Mouse (Mus musculus): ENCODE measurements around the gene Slc22a16. TPM values are rescaled to one million over a fixed set of nuclear protein-coding genes. Genes with fewer than 3 reads are reported as not detected.
A peak's percentile ranks its signal among the peaks of the same experiment; 100 is the strongest.

The Slc22a16 gene
- polyA plus RNA-seq, 1 experiment = not detected

- Histone ChIP-seq H3K4me3 (ENCODE audit: insufficient read depth, low read length) (no peak overlapping the region), H3K27ac (ENCODE audit: insufficient read depth, low read length) (no peak overlapping the region), H3K4me1 (ENCODE audit: control insufficient read depth, insufficient read depth, low read length) (peaks cover 3% of the 10 kb centered on the region)
- TF ChIP-seq POLR2A (IDR thresholded peaks at IDR 0.05; ENCODE audit: extremely low read depth, insufficient read depth, low read length) (no peak), CTCF (IDR thresholded peaks at IDR 0.05; ENCODE audit: extremely low read depth, insufficient read depth, low read length) (no peak)
These were observed 67.2 kb downstream of the Slc22a16 start for GRCm38 (mm10) chr10:40637331-40637730.

GRCm38 (mm10) chr10:40638276-40638675 is 68.1 kb downstream of the Slc22a16 start:
- Histone ChIP-seq H3K4me1 (ENCODE audit: control insufficient read depth, insufficient read depth, low read length) (peaks cover 3% of the 10 kb centered on the region), H3K4me3 (ENCODE audit: insufficient read depth, low read length) (no peak overlapping the region), H3K27ac (ENCODE audit: insufficient read depth, low read length) (no peak overlapping the region)
- TF ChIP-seq CTCF (IDR thresholded peaks at IDR 0.05; ENCODE audit: extremely low read depth, insufficient read depth, low read length) (no peak), POLR2A (IDR thresholded peaks at IDR 0.05; ENCODE audit: extremely low read depth, insufficient read depth, low read length) (no peak)

GRCm38 (mm10) chr10:40638823-40639819 is 69.0 kb downstream of the Slc22a16 start:
- TF ChIP-seq POLR2A (IDR thresholded peaks at IDR 0.05; ENCODE audit: extremely low read depth, insufficient read depth, low read length) = no peak
- TF ChIP-seq CTCF (IDR thresholded peaks at IDR 0.05; ENCODE audit: extremely low read depth, insufficient read depth, low read length) = no peak
- Histone ChIP-seq H3K4me3 (ENCODE audit: insufficient read depth, low read length) (no peak overlapping the region), H3K27ac (ENCODE audit: insufficient read depth, low read length) (peak overlapping the region; percentile 91), H3K4me1 (ENCODE audit: control insufficient read depth, insufficient read depth, low read length) (peaks cover 3% of the 10 kb centered on the region)

- peak overlapping the region; percentile 91 for H3K27ac ChIP-seq (ENCODE audit: insufficient read depth, low read length)
These were observed 70.3 kb downstream of the Slc22a16 start for GRCm38 (mm10) chr10:40640406-40640805.

GRCm38 (mm10) chr10:40641901-40642300 is 71.8 kb downstream of the Slc22a16 start:
- no peak overlapping the region for H3K4me3 ChIP-seq (ENCODE audit: insufficient read depth, low read length)
- H3K4me1 ChIP-seq (ENCODE audit: control insufficient read depth, insufficient read depth, low read length) = peaks cover 3% of the 10 kb centered on the region
- no peak overlapping the region for H3K27ac ChIP-seq (ENCODE audit: insufficient read depth, low read length)
- no peak for TF ChIP-seq POLR2A (IDR thresholded peaks at IDR 0.05; ENCODE audit: extremely low read depth, insufficient read depth, low read length)
- TF ChIP-seq CTCF (IDR thresholded peaks at IDR 0.05; ENCODE audit: extremely low read depth, insufficient read depth, low read length) = no peak

More at GRCm38 (mm10) chr10:40640406-40640805, 70.3 kb downstream of the Slc22a16 start:
- TF ChIP-seq POLR2A (IDR thresholded peaks at IDR 0.05; ENCODE audit: extremely low read depth, insufficient read depth, low read length) = no peak
- no peak for TF ChIP-seq CTCF (IDR thresholded peaks at IDR 0.05; ENCODE audit: extremely low read depth, insufficient read depth, low read length)
- Histone ChIP-seq H3K4me1 (ENCODE audit: control insufficient read depth, insufficient read depth, low read length) (peaks cover 3% of the 10 kb centered on the region), H3K4me3 (ENCODE audit: insufficient read depth, low read length) (no peak overlapping the region)

GRCm38 (mm10) chr10:40643126-40643525 is 73.0 kb downstream of the Slc22a16 start:
- peaks cover 3% of the 10 kb centered on the region for H3K4me1 ChIP-seq (ENCODE audit: control insufficient read depth, insufficient read depth, low read length)
- TF ChIP-seq POLR2A (IDR thresholded peaks at IDR 0.05; ENCODE audit: extremely low read depth, insufficient read depth, low read length) = no peak
- no peak for TF ChIP-seq CTCF (IDR thresholded peaks at IDR 0.05; ENCODE audit: extremely low read depth, insufficient read depth, low read length)
- no peak overlapping the region for H3K27ac ChIP-seq (ENCODE audit: insufficient read depth, low read length)
- H3K4me3 ChIP-seq (ENCODE audit: insufficient read depth, low read length) = no peak overlapping the region

- no peak overlapping the region for H3K4me3 ChIP-seq (ENCODE audit: insufficient read depth, low read length)
- TF ChIP-seq POLR2A (IDR thresholded peaks at IDR 0.05; ENCODE audit: extremely low read depth, insufficient read depth, low read length) = no peak
- no peak for TF ChIP-seq CTCF (IDR thresholded peaks at IDR 0.05; ENCODE audit: extremely low read depth, insufficient read depth, low read length)
- H3K27ac ChIP-seq (ENCODE audit: insufficient read depth, low read length) = no peak overlapping the region
These were observed 74.3 kb downstream of the Slc22a16 start for GRCm38 (mm10) chr10:40644456-40644855.

GRCm38 (mm10) chr10:40645346-40645745 is 75.2 kb downstream of the Slc22a16 start:
- no peak for TF ChIP-seq POLR2A (IDR thresholded peaks at IDR 0.05; ENCODE audit: extremely low read depth, insufficient read depth, low read length)
- no peak for TF ChIP-seq CTCF (IDR thresholded peaks at IDR 0.05; ENCODE audit: extremely low read depth, insufficient read depth, low read length)
- H3K4me3 ChIP-seq (ENCODE audit: insufficient read depth, low read length) = no peak overlapping the region
- H3K4me1 ChIP-seq (ENCODE audit: control insufficient read depth, insufficient read depth, low read length) = no peaks in the 10 kb centered on the region; the same call in 1 of the 2 replicates
- H3K27ac ChIP-seq (ENCODE audit: insufficient read depth, low read length) = no peak overlapping the region

More at GRCm38 (mm10) chr10:40644456-40644855, 74.3 kb downstream of the Slc22a16 start:
- H3K4me1 ChIP-seq (ENCODE audit: control insufficient read depth, insufficient read depth, low read length) = peaks cover 3% of the 10 kb centered on the region

- no peak overlapping the region for H3K4me3 ChIP-seq (ENCODE audit: insufficient read depth, low read length)
- no peaks in the 10 kb centered on the region; the same call in 1 of the 2 replicates for H3K4me1 ChIP-seq (ENCODE audit: control insufficient read depth, insufficient read depth, low read length)
- no peak overlapping the region for H3K27ac ChIP-seq (ENCODE audit: insufficient read depth, low read length)
- TF ChIP-seq CTCF (IDR thresholded peaks at IDR 0.05; ENCODE audit: extremely low read depth, insufficient read depth, low read length) = no peak
- no peak for TF ChIP-seq POLR2A (IDR thresholded peaks at IDR 0.05; ENCODE audit: extremely low read depth, insufficient read depth, low read length)
These were observed 78.6 kb downstream of the Slc22a16 start for GRCm38 (mm10) chr10:40648776-40649175.
